Mouse (Mus musculus) cerebellum, adult (tissue): ENCODE measurements around the gene Dennd5b.
"Not testable (repeated sequence)": the region's sequence is repeated elsewhere in the genome, so short reads cannot be mapped to it uniquely, and the experiment has no call there.

ENCODE experiments used
- ATAC-seq: cut with Nextera tagmentation; 2 replicates; pipeline ENCODE4 v1.9.2; 2017; ENCODE audit warnings: mild to moderate bottlenecking, moderate library complexity, mixed read lengths; ENCODE audit not compliant: insufficient number of reproducible peaks, low FRiP score, low TSS enrichment

Dennd5b gene

GRCm38 (mm10) chr6:149032198-149032597 is 69.3 kb downstream of the Dennd5b start:
- no peak for ATAC-seq

GRCm38 (mm10) chr6:149031377-149031776 is 70.1 kb downstream of the Dennd5b start:
- no peak for ATAC-seq

- no peak for ATAC-seq
Measured at GRCm38 (mm10) chr6:149018431-149018830, 83.0 kb downstream of the Dennd5b start.

- no peak for ATAC-seq
Measured at GRCm38 (mm10) chr6:149010766-149011301, 90.6 kb downstream of the Dennd5b start.

GRCm38 (mm10) chr6:149005009-149005408 is 96.5 kb downstream of the Dennd5b start:
- no peak for ATAC-seq

GRCm38 (mm10) chr6:148994327-148994999 is 107.0 kb downstream of the Dennd5b start:
- no peak for ATAC-seq

- ATAC-seq = peak; percentile 56; the same call in 1 of the 2 replicates
Measured at GRCm38 (mm10) chr6:148993117-148994077, 108.1 kb downstream of the Dennd5b start.

GRCm38 (mm10) chr6:148992373-148993116 is 108.9 kb downstream of the Dennd5b start:
- no peak for ATAC-seq

GRCm38 (mm10) chr6:148991660-148992372 is 109.7 kb downstream of the Dennd5b start:
- no peak for ATAC-seq

GRCm38 (mm10) chr6:148989792-148990491 is 111.5 kb downstream of the Dennd5b start:
- ATAC-seq = not testable (repeated sequence)

- no peak for ATAC-seq
Measured at GRCm38 (mm10) chr6:148986003-148986402, 115.5 kb downstream of the Dennd5b start.

- ATAC-seq = no peak
Measured at GRCm38 (mm10) chr6:148980495-148980894, 121.0 kb downstream of the Dennd5b start.

GRCm38 (mm10) chr6:148975096-148975495 is 126.4 kb downstream of the Dennd5b start:
- ATAC-seq = no peak

GRCm38 (mm10) chr6:148972891-148973290 is 128.6 kb downstream of the Dennd5b start:
- no peak for ATAC-seq

- no peak for ATAC-seq
Measured at GRCm38 (mm10) chr6:148972059-148972848, 129.2 kb downstream of the Dennd5b start.

- ATAC-seq = no peak
Measured at GRCm38 (mm10) chr6:148971385-148971940, 130.0 kb downstream of the Dennd5b start.

GRCm38 (mm10) chr6:148961285-148961684 is 140.2 kb downstream of the Dennd5b start:
- ATAC-seq = no peak
